Mouse (Mus musculus) forebrain, postnatal 0 days (tissue): ENCODE results near the gene Afg1l. TPM values are rescaled to one million over a fixed set of nuclear protein-coding genes. Genes with fewer than 3 reads are reported as not detected.
A peak's percentile ranks its signal among the peaks of the same experiment; 100 is the strongest.

Experiments
- ATAC-seq: fragments of 200-750 bp; cut with Nextera tagmentation; 2 replicates; pipeline ENCODE4 v1.8.0; 2017; ENCODE audit warnings: mild to moderate bottlenecking, moderate library complexity
- DNase-seq: peaks from one replicate; pipeline ENCODE4 v3.0.0-alpha.2; 2015
- H3K27ac ChIP-seq: fragments of 300-500 bp; sonication (generic); 2 replicates; pipeline ENCODE4 v1.5.1; 2014; ENCODE audit warnings: low read depth, mild to moderate bottlenecking, antibody characterized with exemption, low read length, moderate library complexity, mixed read lengths
- H3K27me3 ChIP-seq: fragments of 300-500 bp; sonication (generic); 2 replicates; pipeline ENCODE4 v1.6.1; 2014; ENCODE audit warnings: mild to moderate bottlenecking, low read length, mixed read lengths; ENCODE audit not compliant: insufficient read depth
- H3K36me3 ChIP-seq: fragments of 300-500 bp; sonication (generic); 2 replicates; pipeline ENCODE4 v1.6.1; 2014; ENCODE audit warnings: mild to moderate bottlenecking, moderate library complexity; ENCODE audit not compliant: insufficient read depth
- H3K4me1 ChIP-seq: fragments of 300-500 bp; sonication (generic); 2 replicates; pipeline ENCODE4 v1.6.1; 2014; ENCODE audit warnings: antibody characterized with exemption; ENCODE audit not compliant: insufficient read depth
- H3K4me2 ChIP-seq: fragments of 300-500 bp; sonication (generic); 2 replicates; pipeline ENCODE4 v1.6.1; 2014; ENCODE audit warnings: low read depth, mild to moderate bottlenecking, moderate library complexity
- H3K4me3 ChIP-seq: fragments of 300-500 bp; sonication (generic); 2 replicates; pipeline ENCODE4 v1.5.1; 2014; ENCODE audit warnings: low read depth, low read length, mixed read lengths
- H3K9ac ChIP-seq: fragments of 300-500 bp; sonication (generic); 2 replicates; pipeline ENCODE4 v1.6.1; 2014; ENCODE audit warnings: mild to moderate bottlenecking
- H3K9me3 ChIP-seq: fragments of 300-500 bp; sonication (generic); 2 replicates; pipeline ENCODE4 v1.6.1; 2016; ENCODE audit warnings: low read length
- CTCF ChIP-seq: sonication (generic); IDR thresholded peaks from 2 replicates; pipeline ENCODE4 v1.5.1; 2016; ENCODE audit warnings: antibody characterized with exemption, control low read depth, low read depth
- WGBS: fragments of 180-500 bp; shearing (Covaris S2); extraction: QIAGEN DNeasy Blood & Tissue Kit; methylation state at CpG from one replicate; pipeline ENCODE4 v1.1.7; 2014; 5-methylcytosine and 5-hydroxymethylcytosine counted together
- polyA plus RNA-seq: library from polyadenylated mRNA; unstranded; fragments of >200 nt; fragmentation: Nextera tagmentation; extraction: Ambion mirVana; gene quantifications from 2 replicates; pipeline ENCODE4 v1.2.1, GENCODE M21; 2015
- total RNA-seq: library from RNA; depleted of rRNA; stranded (reverse); fragments of >200 nt; gene quantifications from 2 replicates; pipeline ENCODE4 v1.2.3, GENCODE M21; 2014

Gene Afg1l
- total and polyA plus RNA-seq, 2 experiments from 2014 or later = 6.8 to 6.9 TPM

GRCm38 (mm10) chr10:42291360-42291759 lies 187.0 kb downstream of the Afg1l start:
- H3K9me3 ChIP-seq = no peaks in the 10 kb centered on the region
- no peak overlapping the region for H3K9ac ChIP-seq
- peak; percentile 68 for TF ChIP-seq CTCF
- no peak overlapping the region for H3K4me3 ChIP-seq
- no peaks in the 10 kb centered on the region for H3K36me3 ChIP-seq
- ATAC-seq (no peak), DNase-seq (peak; percentile 38)
- H3K27ac ChIP-seq = no peak overlapping the region
- no peak overlapping the region for H3K4me2 ChIP-seq
- 66% methylated on average over 5 of the region's 5 CpGs for WGBS
- no peaks in the 10 kb centered on the region for H3K27me3 ChIP-seq
- no peaks in the 10 kb centered on the region for H3K4me1 ChIP-seq

GRCm38 (mm10) chr10:42287666-42288065 lies 190.7 kb downstream of the Afg1l start:
- WGBS = 54% methylated on average over 1 of the region's 1 CpGs
- Histone ChIP-seq H3K9me3 (no peaks in the 10 kb centered on the region), H3K36me3 (no peaks in the 10 kb centered on the region), H3K4me2 (no peak overlapping the region), H3K9ac (no peak overlapping the region), H3K27ac (no peak overlapping the region), H3K27me3 (no peaks in the 10 kb centered on the region), H3K4me3 (no peak overlapping the region), H3K4me1 (no peaks in the 10 kb centered on the region)
- TF ChIP-seq CTCF = no peak
- ATAC-seq = no peak
- DNase-seq = no peak

GRCm38 (mm10) chr10:42278307-42278850 lies 200.0 kb downstream of the Afg1l start:
- peaks cover 16% of the 10 kb centered on the region; the same call in 1 of the 2 replicates for H3K4me1 ChIP-seq
- peak overlapping the region; percentile 93 for H3K27ac ChIP-seq
- ATAC-seq (no peak), DNase-seq (no peak)
- peak overlapping the region; percentile 98 for H3K4me2 ChIP-seq
- WGBS = 5% methylated on average over 38 of the region's 38 CpGs
- TF ChIP-seq CTCF = no peak
- no peaks in the 10 kb centered on the region; the same call in 1 of the 2 replicates for H3K36me3 ChIP-seq
- H3K9ac ChIP-seq = peak overlapping the region; percentile 64
- 0 out of 2 replicates have a peak, but pooled peaks cover 3% of the 10 kb centered on the region for H3K27me3 ChIP-seq
- H3K4me3 ChIP-seq = peak overlapping the region; percentile 80
- no peaks in the 10 kb centered on the region for H3K9me3 ChIP-seq

- ATAC-seq = peak; percentile 91
- no peaks in the 10 kb centered on the region for H3K9me3 ChIP-seq
- 0 out of 2 replicates have a peak, but pooled peaks cover 3% of the 10 kb centered on the region for H3K27me3 ChIP-seq
- peaks cover 19% of the 10 kb centered on the region; the same call in 1 of the 2 replicates for H3K4me1 ChIP-seq
- WGBS = 1% methylated on average over 78 of the region's 78 CpGs
- DNase-seq = peak; percentile 100
- peak overlapping the region; percentile 80 for H3K4me3 ChIP-seq
- H3K36me3 ChIP-seq = no peaks in the 10 kb centered on the region; the same call in 1 of the 2 replicates
- H3K4me2 ChIP-seq = peak overlapping the region; percentile 98
- peak overlapping the region; percentile 93 for H3K27ac ChIP-seq
- no peak for TF ChIP-seq CTCF
- peak overlapping the region; percentile 72 for H3K9ac ChIP-seq
Observed at GRCm38 (mm10) chr10:42277476-42278306, 200.7 kb downstream of the Afg1l start.

- H3K4me3 ChIP-seq = peak within 1 kb of the TSS; percentile 80
- peak within 1 kb of the TSS; percentile 93 for H3K27ac ChIP-seq
- no peaks in the 10 kb centered on the region; the same call in 1 of the 2 replicates for H3K36me3 ChIP-seq
- TF ChIP-seq CTCF = no peak
- 2% methylated on average over 49 of the region's 88 CpGs for WGBS
- ATAC-seq = peak; percentile 75
- peak; percentile 96 for DNase-seq
- H3K27me3 ChIP-seq = 0 out of 2 replicates have a peak, but pooled peaks cover 3% of the 10 kb centered on the region
- H3K9ac ChIP-seq = peak within 1 kb of the TSS; percentile 72
- no peaks in the 10 kb centered on the region for H3K9me3 ChIP-seq
- peak within 1 kb of the TSS; percentile 98 for H3K4me2 ChIP-seq
- peaks cover 19% of the 10 kb centered on the region; the same call in 1 of the 2 replicates for H3K4me1 ChIP-seq
Observed at GRCm38 (mm10) chr10:42276507-42277345, 201.6 kb downstream of the Afg1l start, which contains the start of gene Foxo3. TSS of gene Foxo3 (minus strand) at chr10:42276755.

- no peak for DNase-seq
- peak; percentile 7 for ATAC-seq
- 0 out of 2 replicates have a peak, but pooled peaks have one; percentile 7 for TF ChIP-seq CTCF
- Histone ChIP-seq H3K36me3 (no peaks in the 10 kb centered on the region; the same call in 1 of the 2 replicates), H3K4me2 (peak overlapping the region; percentile 98), H3K9me3 (no peaks in the 10 kb centered on the region), H3K4me1 (peaks cover 22% of the 10 kb centered on the region; the same call in 1 of the 2 replicates), H3K27ac (peak overlapping the region; percentile 93), H3K27me3 (0 out of 2 replicates have a peak, but pooled peaks cover 3% of the 10 kb centered on the region), H3K4me3 (peak overlapping the region; percentile 80), H3K9ac (peak overlapping the region; percentile 72)
- 2% methylated on average over 40 of the region's 40 CpGs for WGBS
Observed at GRCm38 (mm10) chr10:42275871-42276501, 202.4 kb downstream of the Afg1l start.
